Mouse (Mus musculus) gastrocnemius, adult 2 months (tissue): ENCODE results near the gene Gm13889. TPM values are rescaled to one million over a fixed set of nuclear protein-coding genes. Genes with fewer than 3 reads are reported as not detected.

Experiments
- DNase-seq: peaks from one replicate; pipeline ENCODE4 v3.0.0; 2022
- H3K27ac ChIP-seq: fragments of 200-600 bp; 2 replicates; pipeline ENCODE4 v1.8.1; 2022; ENCODE audit warnings: mild to moderate bottlenecking
- H3K4me3 ChIP-seq: fragments of 200-600 bp; 2 replicates; pipeline ENCODE4 v1.8.1; 2022; ENCODE audit warnings: mild to moderate bottlenecking, moderate library complexity
- CTCF ChIP-seq: fragments of 200-600 bp; IDR thresholded peaks from 2 replicates; pipeline ENCODE4 v1.8.1; 2022; ENCODE audit warnings: antibody characterized with exemption, mild to moderate bottlenecking, moderate library complexity
- intact Hi-C: fragments of 180-260 bp; cut with DNase I; formaldehyde crosslinking; loops from one replicate; pipeline ENCODE4 v1.15.1; 2025
- total RNA-seq, 2 experiments: library from RNA; stranded (reverse); gene quantifications; 2 replicates each; pipeline ENCODE4 v1.2.3; 2021

Gm13889 gene
- total RNA-seq, 2 experiments from 2014 or later, result 4.1 to 6.1 TPM

DNA sequence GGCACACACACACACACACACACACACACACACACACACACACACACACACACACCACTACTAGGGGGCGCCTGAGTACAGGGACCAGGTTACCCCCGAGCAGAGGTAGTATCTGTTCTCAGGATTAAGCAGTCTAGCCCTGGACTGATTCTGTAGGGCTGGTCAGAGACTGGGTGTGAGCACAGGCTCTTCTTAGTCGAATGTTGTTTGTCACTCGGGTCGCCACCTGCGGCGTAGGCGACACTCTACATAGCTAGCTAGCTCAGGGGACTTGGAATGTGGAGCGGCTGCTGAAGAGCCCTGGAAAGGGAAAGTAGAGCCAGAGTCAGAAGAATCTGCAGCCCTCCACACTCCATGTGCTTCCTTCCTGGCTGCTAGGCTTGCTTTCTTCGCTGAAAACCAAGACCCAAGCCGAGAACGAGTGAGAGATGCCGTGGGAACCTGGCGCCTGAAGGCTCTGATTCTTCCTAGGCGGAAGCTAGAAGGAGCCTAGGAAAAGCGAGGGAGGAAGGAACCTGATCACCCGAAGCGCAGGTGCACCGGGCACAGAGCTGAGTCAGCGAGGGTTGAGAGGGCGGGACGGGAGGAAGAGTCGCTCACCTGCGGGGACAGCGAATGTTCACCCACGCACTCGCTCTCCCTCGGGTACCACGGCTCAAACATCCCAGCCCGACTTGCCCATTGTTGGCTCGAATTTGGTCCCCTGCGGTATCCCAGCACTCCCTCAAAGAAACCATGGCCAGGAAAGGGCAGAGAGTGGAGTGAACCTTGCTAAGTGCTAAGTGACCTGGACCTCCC is 2.0 kb downstream of the Gm13889 start:
- TF ChIP-seq CTCF, result no peak
- no peak for DNase-seq
- peak overlapping the region; percentile 68 for H3K27ac ChIP-seq
- intact Hi-C loops, result loop anchor here (2.0 kb wide), 1 partner anchor 44 kb away; no protein-coding TSS in a partner anchor
- H3K4me3 ChIP-seq, result peak overlapping the region; percentile 81

DNA sequence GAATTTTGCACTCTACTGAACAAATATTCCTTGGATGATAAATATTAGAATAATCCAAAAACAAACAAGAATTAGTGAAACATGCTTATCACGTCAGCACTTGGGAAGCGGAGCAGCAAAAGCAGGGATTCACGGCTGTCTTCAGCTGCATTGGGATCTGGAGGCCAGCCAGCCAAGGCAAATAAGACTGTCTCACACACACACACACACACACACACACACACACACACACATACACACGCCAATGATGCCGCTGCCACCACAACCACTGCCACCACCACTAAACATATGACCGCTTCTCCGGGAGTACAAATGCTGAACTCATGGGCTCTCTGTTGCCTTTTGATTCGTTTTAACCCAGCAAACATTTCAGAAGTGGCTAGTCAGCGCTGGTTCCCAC is 3.3 kb downstream of the Gm13889 start:
- no peak overlapping the region for H3K27ac ChIP-seq
- H3K4me3 ChIP-seq, result no peak overlapping the region
- intact Hi-C loops, result loop anchor here (2.0 kb wide), 1 partner anchor 43 kb away; no protein-coding TSS in a partner anchor
- TF ChIP-seq CTCF, result no peak
- no peak for DNase-seq

DNA sequence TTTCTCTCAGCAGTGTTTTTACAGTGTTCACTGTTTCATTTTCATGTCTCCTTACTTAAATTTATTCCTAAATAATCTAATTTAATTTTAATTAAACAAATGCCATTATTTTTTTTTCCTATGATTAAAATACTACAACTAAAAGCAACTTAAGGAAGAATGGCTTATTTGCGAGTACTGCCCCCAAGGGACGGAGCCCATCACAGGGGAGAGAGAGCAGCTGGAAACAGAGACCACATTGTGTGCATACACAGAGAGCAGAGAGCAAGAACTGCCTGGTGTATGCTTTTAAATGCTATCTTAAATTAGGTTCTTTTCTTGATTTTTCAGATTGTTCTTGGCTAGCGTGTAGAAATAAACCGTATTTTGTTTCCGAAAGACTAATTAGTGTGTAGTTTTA is 10.0 kb downstream of the Gm13889 start:
- no peak overlapping the region for H3K4me3 ChIP-seq
- TF ChIP-seq CTCF, result no peak
- intact Hi-C loops, result no loop called here
- DNase-seq, result no peak
- no peak overlapping the region for H3K27ac ChIP-seq

DNA sequence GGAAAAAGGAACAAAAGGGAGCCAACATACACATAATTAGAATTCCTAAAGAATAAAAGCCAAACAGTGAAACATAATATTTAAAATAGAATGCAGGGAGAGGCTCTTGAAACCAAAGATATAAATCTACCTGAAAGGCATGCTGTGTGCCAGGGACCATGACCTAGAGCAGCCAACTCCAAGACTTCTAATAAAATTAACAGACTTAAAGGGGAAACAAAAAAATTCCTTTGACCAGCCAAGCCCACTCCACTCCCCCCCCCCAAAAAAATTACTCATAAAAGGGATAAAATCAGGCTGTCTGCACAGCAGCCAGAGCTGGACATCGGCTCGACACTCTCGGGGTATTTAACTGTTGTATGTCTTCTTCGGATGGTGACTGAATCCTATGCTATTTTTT is 12.1 kb downstream of the Gm13889 start:
- DNase-seq, result no peak
- Histone ChIP-seq H3K27ac (no peak overlapping the region), H3K4me3 (no peak overlapping the region)
- no peak for TF ChIP-seq CTCF
- intact Hi-C loops, result no loop called here

DNA sequence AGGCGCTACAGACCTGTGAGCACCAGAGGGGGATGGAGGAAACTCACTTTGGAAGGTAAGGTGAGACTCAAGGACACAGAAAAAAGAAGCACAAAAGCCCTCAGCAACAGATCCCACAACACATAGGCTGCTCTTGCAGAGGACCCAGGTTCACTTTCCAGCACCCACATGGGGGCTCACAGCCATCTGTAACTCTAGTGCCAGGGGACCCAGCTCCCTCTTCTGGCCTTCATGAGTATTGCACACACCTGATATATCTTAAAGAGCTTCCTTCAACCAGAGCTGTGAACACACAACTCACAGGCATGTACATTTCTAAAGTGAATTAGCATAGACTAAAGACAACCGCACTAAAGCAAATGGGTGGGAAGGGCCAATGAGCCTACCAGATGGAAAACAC is 12.9 kb downstream of the Gm13889 start:
- TF ChIP-seq CTCF, result peak; percentile 35; the same call in 1 of the 2 replicates
- intact Hi-C loops, result no loop called here

DNA sequence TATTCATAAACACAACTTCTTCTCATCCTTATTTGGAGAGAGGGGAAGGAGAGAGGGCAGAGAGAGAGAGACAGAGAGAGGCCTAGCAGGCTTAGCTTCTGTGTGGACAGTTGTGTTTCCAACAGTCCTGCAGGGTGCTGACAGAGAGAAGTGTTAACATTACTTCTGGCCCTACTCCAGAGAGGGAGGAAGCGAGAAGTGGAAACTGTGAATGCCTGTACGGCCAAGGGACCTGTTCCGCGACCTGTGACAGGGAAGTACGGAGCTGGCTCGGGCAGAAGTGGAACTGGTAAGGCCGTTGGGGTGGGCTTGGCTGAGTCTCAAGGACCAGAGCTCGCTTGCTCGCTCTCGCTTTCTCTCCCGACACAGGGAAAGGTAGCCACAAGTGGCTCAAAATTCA is 15.3 kb downstream of the Gm13889 start:
- intact Hi-C loops, result no loop called here
- no peak for DNase-seq
- Histone ChIP-seq H3K4me3 (peak overlapping the region; percentile 29), H3K27ac (peak overlapping the region; percentile 12; the same call in 1 of the 2 replicates)
- TF ChIP-seq CTCF, result no peak

More for the DNA sequence above, 12.9 kb downstream of the Gm13889 start:
- DNase-seq, result no peak
- H3K27ac ChIP-seq, result no peak overlapping the region
- no peak overlapping the region for H3K4me3 ChIP-seq

DNA sequence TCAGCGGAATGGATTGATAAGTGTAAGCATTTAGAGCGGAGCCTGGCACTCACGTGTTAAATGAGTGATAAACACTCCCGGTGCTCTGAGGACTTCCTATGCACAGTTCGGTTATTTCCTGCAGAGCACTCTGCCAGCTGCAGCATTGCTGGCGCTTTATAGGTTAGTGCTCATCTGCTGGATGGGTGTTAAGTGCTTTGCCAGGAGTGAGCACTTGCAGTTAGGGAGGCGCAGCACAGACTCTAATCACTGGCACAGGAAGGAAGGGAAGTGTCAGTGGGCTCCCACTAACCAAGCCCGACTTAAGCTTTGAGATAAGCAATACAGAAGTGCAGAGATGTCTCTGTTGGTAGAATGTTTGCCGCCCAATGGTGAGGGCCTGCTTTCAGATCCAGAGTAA is 18.5 kb downstream of the Gm13889 start:
- Histone ChIP-seq H3K4me3 (no peak overlapping the region), H3K27ac (no peak overlapping the region)
- no peak for TF ChIP-seq CTCF
- intact Hi-C loops, result no loop called here
- no peak for DNase-seq

DNA sequence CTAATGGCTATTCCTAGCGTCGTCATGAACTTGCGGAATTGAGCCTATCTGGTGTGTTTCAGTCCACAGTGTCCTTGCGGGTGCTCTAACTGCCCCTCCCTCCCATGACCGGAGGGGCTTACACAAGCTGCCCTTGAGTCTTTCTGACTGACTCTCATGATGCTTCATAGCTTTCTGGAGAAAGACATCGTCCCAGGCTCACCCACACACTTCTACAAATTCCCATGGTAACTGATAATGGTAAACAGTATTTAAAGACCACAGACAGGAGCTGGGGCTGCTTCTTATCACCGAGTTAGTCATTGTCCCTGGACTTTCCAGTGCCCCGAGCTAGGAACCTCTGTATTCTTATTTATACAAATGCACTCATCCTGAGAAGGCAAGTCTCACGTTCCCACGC is 28.1 kb downstream of the Gm13889 start:
- intact Hi-C loops, result no loop called here
- Histone ChIP-seq H3K4me3 (no peak overlapping the region), H3K27ac (no peak overlapping the region)
- no peak for DNase-seq
- TF ChIP-seq CTCF, result no peak

DNA sequence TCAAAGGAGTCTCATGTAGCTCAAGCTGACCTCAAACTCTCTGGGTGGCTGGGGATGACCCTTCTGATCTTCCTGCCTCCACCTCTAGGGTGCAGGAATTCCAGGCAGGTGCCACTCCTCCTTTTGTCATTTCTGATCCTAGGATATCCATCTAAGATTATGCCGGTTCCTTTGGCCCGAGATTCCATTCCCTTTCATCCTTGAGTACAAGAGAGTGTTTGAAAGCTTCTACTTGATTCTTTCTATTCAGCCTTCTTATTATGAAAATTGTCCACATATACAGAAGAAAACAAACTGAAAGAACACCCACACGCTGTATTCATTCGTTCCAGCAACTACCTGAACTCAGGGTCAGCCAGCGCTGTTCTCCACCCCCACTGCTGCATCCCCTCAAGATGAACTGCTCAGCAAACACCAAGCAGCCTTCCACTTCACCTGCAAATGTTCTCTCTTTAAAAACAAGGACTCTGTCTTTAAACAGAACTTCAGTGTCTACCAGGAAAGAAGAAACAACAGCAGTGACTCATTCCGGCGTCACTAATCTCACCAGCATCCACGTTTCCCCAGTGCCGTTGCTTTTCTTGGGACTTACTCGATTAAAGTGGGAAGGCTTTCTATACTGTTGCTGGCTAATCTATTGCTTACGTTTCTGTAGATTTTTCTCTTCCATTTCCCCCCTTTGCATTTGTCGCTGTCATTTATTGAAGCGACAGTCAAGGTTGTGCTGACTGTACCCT is 29.1 kb downstream of the Gm13889 start:
- H3K27ac ChIP-seq, result no peak overlapping the region
- no peak for TF ChIP-seq CTCF
- DNase-seq, result no peak
- no peak overlapping the region for H3K4me3 ChIP-seq
- intact Hi-C loops, result no loop called here

DNA sequence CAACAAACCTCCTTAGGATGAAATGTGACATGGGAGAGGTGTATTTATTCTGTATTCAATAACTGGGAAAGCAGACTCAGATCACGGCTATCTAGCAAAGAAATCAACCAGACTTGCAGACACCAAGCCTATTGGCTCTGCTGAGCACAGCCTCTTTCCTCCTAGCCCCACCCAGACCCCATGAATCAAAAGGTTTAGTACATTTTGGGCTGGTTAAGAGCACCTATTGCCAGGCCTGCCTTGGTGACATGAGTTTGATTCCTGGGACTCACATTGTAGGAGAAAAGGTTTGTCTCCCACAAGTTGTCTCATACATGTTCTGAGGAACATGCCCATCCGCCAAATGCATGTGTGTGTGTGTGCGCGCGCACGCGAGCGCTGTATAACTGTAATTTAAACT is 30.9 kb downstream of the Gm13889 start:
- TF ChIP-seq CTCF, result no peak
- DNase-seq, result no peak
- no peak overlapping the region for H3K4me3 ChIP-seq

DNA sequence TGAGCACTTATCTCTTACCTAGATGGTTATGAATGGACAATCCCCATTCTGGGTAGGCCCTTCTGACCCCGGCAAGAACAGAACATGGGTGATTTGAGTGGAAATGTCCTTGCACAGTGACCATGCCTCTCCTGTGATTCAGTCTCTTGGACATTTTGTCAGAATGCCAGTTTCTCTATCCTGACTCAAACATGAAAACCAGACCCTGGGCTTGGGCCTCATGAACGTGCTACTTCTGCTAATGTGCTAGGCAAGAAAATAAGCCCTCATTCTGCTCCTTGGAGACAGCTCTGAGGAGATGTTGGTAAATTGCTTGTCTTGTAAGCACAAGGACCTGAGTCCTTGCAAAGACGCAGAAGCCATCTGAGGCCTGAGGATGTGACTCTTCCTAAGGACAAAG is 37.9 kb downstream of the Gm13889 start:
- DNase-seq, result no peak
- no peak overlapping the region for H3K27ac ChIP-seq
- H3K4me3 ChIP-seq, result no peak overlapping the region
- intact Hi-C loops, result no loop called here
- no peak for TF ChIP-seq CTCF

More for the DNA sequence above, 30.9 kb downstream of the Gm13889 start:
- intact Hi-C loops, result no loop called here
- H3K27ac ChIP-seq, result no peak overlapping the region

DNA sequence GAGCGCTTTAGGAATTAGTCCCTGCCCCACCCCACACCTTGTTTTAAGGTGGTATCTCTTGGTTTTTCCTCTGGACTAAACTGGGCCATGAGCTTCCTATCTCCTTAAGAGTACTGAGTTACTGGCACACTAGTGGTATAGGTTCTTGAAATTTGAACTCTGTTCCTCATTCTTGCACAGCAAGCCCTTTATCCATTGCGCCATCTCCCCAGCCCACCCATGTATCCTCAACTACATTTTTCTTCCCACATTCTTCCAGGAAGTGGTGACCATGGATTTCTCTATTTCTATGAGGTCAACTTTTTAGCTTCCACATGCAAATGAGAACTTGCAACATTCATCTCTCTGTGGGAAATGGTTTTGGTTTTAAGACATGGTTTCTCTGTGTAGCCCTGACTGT is 43.4 kb downstream of the Gm13889 start:
- intact Hi-C loops, result no loop called here
- no peak overlapping the region for H3K27ac ChIP-seq
- no peak overlapping the region for H3K4me3 ChIP-seq
- DNase-seq, result no peak
- no peak for TF ChIP-seq CTCF

DNA sequence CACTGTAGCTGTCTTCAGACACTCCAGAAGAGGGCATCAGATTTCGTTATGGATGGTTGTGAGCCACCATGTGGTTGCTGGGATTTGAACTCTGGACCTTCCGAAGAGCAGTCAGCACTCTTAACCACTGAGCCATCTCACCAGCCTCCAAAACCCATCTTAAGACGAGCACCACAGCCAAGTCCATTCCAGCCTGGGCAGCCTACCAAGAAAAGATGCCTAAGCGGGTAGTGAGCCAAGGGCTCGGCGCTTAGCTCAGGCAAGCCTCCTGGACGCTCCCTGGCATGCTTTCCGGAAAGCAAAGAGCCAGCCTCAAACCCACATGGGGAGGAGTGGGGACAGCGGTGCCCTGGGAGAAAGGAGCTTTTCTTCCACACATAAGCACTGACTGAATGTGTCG is 45.1 kb downstream of the Gm13889 start:
- Histone ChIP-seq H3K27ac (no peak overlapping the region), H3K4me3 (no peak overlapping the region)
- intact Hi-C loops, result loop anchor here (2.0 kb wide), 1 partner anchor 43 kb away; no protein-coding TSS in a partner anchor
- TF ChIP-seq CTCF, result no peak
- DNase-seq, result peak; percentile 81

DNA sequence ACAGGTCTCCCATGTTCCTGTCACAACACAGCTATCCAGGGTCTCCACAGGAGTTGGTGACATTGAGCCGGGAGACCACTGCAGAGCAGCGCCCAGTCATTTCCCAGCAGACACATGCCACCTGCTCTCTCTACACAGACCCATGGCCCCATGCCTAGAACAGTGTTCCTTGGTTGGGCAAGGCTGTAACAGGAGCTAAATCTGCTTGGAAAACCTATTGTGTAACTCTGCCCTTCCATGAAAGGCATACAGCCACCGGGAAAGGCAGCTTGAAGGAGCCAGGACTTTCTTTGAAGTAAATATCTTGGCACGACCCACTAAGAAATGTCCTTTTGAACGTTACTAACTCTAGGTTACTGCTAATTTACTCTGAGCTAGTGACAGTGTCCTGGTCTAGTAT is 47.3 kb downstream of the Gm13889 start:
- TF ChIP-seq CTCF, result no peak
- H3K27ac ChIP-seq, result peak overlapping the region; percentile 62

More for the DNA sequence above, 47.3 kb downstream of the Gm13889 start:
- peak; percentile 65 for DNase-seq
- intact Hi-C loops, result loop anchor here (2.0 kb wide), 1 partner anchor 45 kb away; no protein-coding TSS in a partner anchor
- H3K4me3 ChIP-seq, result no peak overlapping the region
